Mouse (Mus musculus): ENCODE measurements around the gene Gm15056. TPM values are rescaled to one million over a fixed set of nuclear protein-coding genes. Genes with fewer than 3 reads are reported as not detected.

Gm15056 gene
- polyA plus RNA-seq (2015; fragmentation: Nextera tagmentation; extraction: Ambion mirVana): not detected in 2 replicates

DNA sequence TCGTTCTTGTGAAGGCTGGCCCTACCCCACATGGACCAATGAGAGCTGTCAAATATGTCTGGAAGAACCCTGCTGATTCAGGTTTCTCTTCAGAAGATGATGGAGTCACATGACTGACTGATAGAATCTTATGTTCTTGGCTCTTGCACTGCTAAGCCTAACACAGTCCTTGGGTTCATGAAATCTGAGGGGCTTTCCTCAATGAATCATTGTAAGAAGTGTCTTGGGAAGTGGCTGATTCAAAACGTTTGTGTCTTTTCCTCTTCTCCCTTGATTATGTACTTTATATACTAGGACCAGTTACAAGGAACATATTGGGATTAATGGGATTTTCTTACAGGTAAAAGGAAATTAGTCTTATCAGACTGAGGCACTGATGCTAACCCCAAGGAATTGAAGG lies at the start of gene Gm15056:
TSS of gene Gm15056 (minus strand) at position 101 of the 400 bp plus-strand sequence.
- H3K9me3 ChIP-seq: peaks cover 36% of the 10 kb centered on the region
- ATAC-seq (ENCODE audit: low read depth): no peak
- 53% methylated on average over 2 of the region's 2 CpGs for WGBS

GRCm38 (mm10) chr8:20944610-20945009 lies 42.2 kb upstream of the Gm15056 start, which contains the start of gene AY761185:
TSS of gene AY761185 (minus strand) at chr8:20944710.
- Histone ChIP-seq H3K4me2 (no peak within 1 kb of the TSS), H3K9me3 (peaks cover 34% of the 10 kb centered on the region), H3K9ac (no peak within 1 kb of the TSS), H3K27ac (replicated peaks) (no peak within 1 kb of the TSS), H3K27me3 (no peaks in the 10 kb centered on the region), H3K4me1 (replicated peaks) (no peaks in the 10 kb centered on the region), H3K4me3 (no peak within 1 kb of the TSS), H3K36me3 (no peaks in the 10 kb centered on the region)
- no peak for ATAC-seq (ENCODE audit: low read depth)
- 81% methylated on average over 3 of the region's 3 CpGs for WGBS

More for the DNA sequence above, at the start of gene Gm15056:
- Histone ChIP-seq H3K36me3 (no peaks in the 10 kb centered on the region), H3K9ac (no peak within 1 kb of the TSS), H3K4me3 (no peak within 1 kb of the TSS), H3K27ac (replicated peaks) (no peak within 1 kb of the TSS), H3K27me3 (no peaks in the 10 kb centered on the region), H3K4me2 (no peak within 1 kb of the TSS), H3K4me1 (replicated peaks) (no peaks in the 10 kb centered on the region)

DNA sequence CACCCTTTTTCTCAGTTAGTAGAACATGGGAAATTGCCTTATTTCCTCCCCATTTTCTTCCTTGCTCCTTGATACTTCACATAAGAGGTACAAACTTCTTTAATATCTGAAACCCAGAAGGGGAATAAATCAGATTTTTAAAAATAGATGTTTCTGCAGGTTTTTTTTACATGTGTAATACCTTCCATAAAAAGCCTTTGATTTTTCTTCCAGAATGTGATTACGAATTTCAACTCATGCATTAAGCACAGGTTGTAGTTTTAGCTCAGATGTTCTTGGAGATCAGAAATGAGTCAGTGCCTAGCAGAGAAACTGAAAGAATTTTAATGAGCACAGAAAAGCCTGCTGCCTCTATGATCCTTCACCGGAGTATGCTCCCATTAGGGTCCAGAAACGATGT lies 19.5 kb upstream of the Gm15056 start, which contains the start of gene Gm6040:
TSS of gene Gm6040 (minus strand) at position 101 of the 400 bp plus-strand sequence.
- Histone ChIP-seq H3K4me3 (no peak within 1 kb of the TSS), H3K36me3 (no peaks in the 10 kb centered on the region), H3K27me3 (no peaks in the 10 kb centered on the region), H3K4me2 (no peak within 1 kb of the TSS), H3K9me3 (peaks cover 23% of the 10 kb centered on the region), H3K4me1 (replicated peaks) (no peaks in the 10 kb centered on the region), H3K27ac (replicated peaks) (no peak within 1 kb of the TSS), H3K9ac (no peak within 1 kb of the TSS)
- WGBS: 75% methylated on average over 3 of the region's 3 CpGs
- no peak for ATAC-seq (ENCODE audit: low read depth)

DNA sequence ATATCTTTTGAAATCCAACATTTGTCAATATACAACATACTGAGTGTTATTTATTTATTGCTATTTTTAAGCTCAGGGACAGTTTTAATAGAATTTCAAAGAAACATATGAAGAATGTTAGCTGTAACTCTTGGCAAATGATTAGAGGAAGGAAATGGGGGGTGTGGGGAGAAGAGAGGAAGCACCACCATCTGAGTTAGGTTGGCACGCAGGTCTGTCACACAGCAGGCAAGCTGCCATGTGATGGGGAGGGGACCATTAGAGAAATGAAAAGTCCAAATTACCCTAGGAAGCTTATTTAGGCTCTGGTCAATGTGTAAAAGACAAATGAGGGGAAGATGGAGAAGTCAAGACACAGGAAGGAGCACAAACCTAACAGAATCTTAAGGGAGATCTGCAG lies 9.9 kb upstream of the Gm15056 start:
- Histone ChIP-seq H3K9ac (no peak overlapping the region), H3K4me3 (no peak overlapping the region), H3K27ac (replicated peaks) (no peak overlapping the region), H3K27me3 (no peaks in the 10 kb centered on the region), H3K36me3 (no peaks in the 10 kb centered on the region), H3K4me2 (no peak overlapping the region), H3K9me3 (peaks cover 20% of the 10 kb centered on the region), H3K4me1 (replicated peaks) (no peaks in the 10 kb centered on the region)
- 90% methylated on average over 1 of the region's 1 CpGs for WGBS
- ATAC-seq (ENCODE audit: low read depth): no peak

GRCm38 (mm10) chr8:20908256-20908655 lies 5.8 kb upstream of the Gm15056 start:
- no peak for ATAC-seq (ENCODE audit: low read depth)
- Histone ChIP-seq H3K9me3 (peaks cover 12% of the 10 kb centered on the region), H3K4me1 (replicated peaks) (no peaks in the 10 kb centered on the region), H3K27me3 (no peaks in the 10 kb centered on the region), H3K4me2 (no peak overlapping the region), H3K9ac (no peak overlapping the region), H3K27ac (replicated peaks) (no peak overlapping the region), H3K36me3 (no peaks in the 10 kb centered on the region), H3K4me3 (no peak overlapping the region)
- 66% methylated on average over 2 of the region's 2 CpGs for WGBS

DNA sequence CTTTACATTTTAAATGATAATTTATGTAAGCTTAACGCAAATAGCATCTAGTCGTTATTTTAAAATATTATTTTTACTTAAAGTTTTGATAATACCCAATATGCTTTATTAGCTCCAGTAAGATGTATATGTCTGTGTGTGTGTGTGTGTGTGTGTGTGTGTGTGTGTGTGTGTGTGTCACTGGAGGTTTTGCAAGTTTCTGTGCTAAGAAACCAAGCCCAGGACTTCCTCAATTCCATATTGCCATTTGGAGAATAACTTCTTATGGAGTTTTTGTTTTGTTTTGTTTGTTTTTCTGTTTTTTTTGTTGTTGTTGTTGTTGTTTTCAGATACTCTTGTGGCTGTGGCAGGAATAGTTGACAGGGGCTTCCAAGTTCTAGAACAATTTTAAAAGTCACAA lies 4.7 kb upstream of the Gm15056 start:
- WGBS: 86% methylated on average over 2 of the region's 2 CpGs
- no peak overlapping the region for H3K9ac ChIP-seq
- no peak overlapping the region for H3K4me2 ChIP-seq
- H3K27ac ChIP-seq (replicated peaks): no peak overlapping the region
- no peak for ATAC-seq (ENCODE audit: low read depth)
- H3K27me3 ChIP-seq: no peaks in the 10 kb centered on the region
- no peaks in the 10 kb centered on the region for H3K4me1 ChIP-seq (replicated peaks)
- H3K4me3 ChIP-seq: no peak overlapping the region
- H3K9me3 ChIP-seq: peaks cover 16% of the 10 kb centered on the region
- no peaks in the 10 kb centered on the region for H3K36me3 ChIP-seq

- ATAC-seq (ENCODE audit: low read depth): no peak
Observed at GRCm38 (mm10) chr8:20892369-20892768, 10.1 kb downstream of the Gm15056 start, which contains the start of gene Defb33. TSS of gene Defb33 (plus strand) at chr8:20892669.

DNA sequence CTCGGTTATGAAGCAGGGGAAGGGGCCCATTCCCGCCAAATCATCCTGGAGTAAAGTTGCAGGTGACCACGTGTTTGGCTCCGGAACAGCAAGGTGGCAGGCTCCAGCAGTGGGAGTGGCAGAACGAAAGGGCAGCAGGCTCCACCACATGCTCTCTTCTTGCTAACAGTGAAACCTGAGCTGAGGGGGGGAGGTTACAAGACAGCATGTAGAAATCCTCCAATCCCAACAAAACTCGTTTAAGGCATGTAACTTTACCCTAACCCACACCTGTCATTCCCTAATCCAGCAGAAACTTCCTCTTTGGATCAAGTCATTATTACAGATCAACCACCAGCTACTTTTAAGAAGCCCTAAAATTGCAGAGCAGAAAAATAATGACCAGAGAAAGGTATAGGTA lies 27.8 kb downstream of the Gm15056 start:
- no peak overlapping the region for H3K4me3 ChIP-seq
- no peak overlapping the region for H3K9ac ChIP-seq
- no peak overlapping the region for H3K4me2 ChIP-seq
- no peak overlapping the region for H3K27ac ChIP-seq (replicated peaks)
- no peaks in the 10 kb centered on the region for H3K27me3 ChIP-seq
- H3K9me3 ChIP-seq: 0 out of 2 replicates have a peak, but pooled peaks cover 22% of the 10 kb centered on the region
- no peaks in the 10 kb centered on the region for H3K36me3 ChIP-seq
- no peaks in the 10 kb centered on the region for H3K4me1 ChIP-seq (replicated peaks)
- ATAC-seq (ENCODE audit: low read depth): no peak
- WGBS: 43% methylated on average over 6 of the region's 6 CpGs

More at GRCm38 (mm10) chr8:20892369-20892768, 10.1 kb downstream of the Gm15056 start, which contains the start of gene Defb33:
- H3K27ac ChIP-seq (replicated peaks): no peak within 1 kb of the TSS
- H3K27me3 ChIP-seq: no peaks in the 10 kb centered on the region
- no peak within 1 kb of the TSS for H3K9ac ChIP-seq
- no peaks in the 10 kb centered on the region for H3K36me3 ChIP-seq
- H3K4me1 ChIP-seq (replicated peaks): no peaks in the 10 kb centered on the region
- no peak within 1 kb of the TSS for H3K4me3 ChIP-seq
- H3K4me2 ChIP-seq: no peak within 1 kb of the TSS
- 82% methylated on average over 2 of the region's 2 CpGs for WGBS
- peaks cover 64% of the 10 kb centered on the region for H3K9me3 ChIP-seq

Other genes starting within 250 kb of the Gm15056 start
- not detected in 2 replicates for gene Defb33, start 10.0 kb downstream of the Gm15056 start, polyA plus RNA-seq (2015; fragmentation: Nextera tagmentation; extraction: Ambion mirVana)
- not detected in 2 replicates for gene Gm6040, start 19.4 kb upstream of the Gm15056 start, polyA plus RNA-seq (2015; fragmentation: Nextera tagmentation; extraction: Ambion mirVana)
- not detected in 2 replicates for gene AY761185, start 42.1 kb upstream of the Gm15056 start, polyA plus RNA-seq (2015; fragmentation: Nextera tagmentation; extraction: Ambion mirVana)
- gene Defa21, start 122.9 kb upstream of the Gm15056 start, polyA plus RNA-seq (2015; fragmentation: Nextera tagmentation; extraction: Ambion mirVana): not detected in 2 replicates
- not detected in 2 replicates for gene Defa23, start 152.4 kb upstream of the Gm15056 start, polyA plus RNA-seq (2015; fragmentation: Nextera tagmentation; extraction: Ambion mirVana)
- gene Defa35, start 162.4 kb upstream of the Gm15056 start, polyA plus RNA-seq (2015; fragmentation: Nextera tagmentation; extraction: Ambion mirVana): not detected in 2 replicates
- not detected in 2 replicates for gene Defa25, start 181.8 kb upstream of the Gm15056 start, polyA plus RNA-seq (2015; fragmentation: Nextera tagmentation; extraction: Ambion mirVana)
- not detected in 2 replicates for gene Gm14851, start 193.4 kb upstream of the Gm15056 start, polyA plus RNA-seq (2015; fragmentation: Nextera tagmentation; extraction: Ambion mirVana)
- gene Defa30, start 232.0 kb upstream of the Gm15056 start, polyA plus RNA-seq (2015; fragmentation: Nextera tagmentation; extraction: Ambion mirVana): not detected in 2 replicates